Mouse (Mus musculus) embryo, embryonic 9.5 days (tissue): ENCODE data around the gene Ola1.

Source experiments
- DNase-seq: peaks from one replicate; pipeline ENCODE4 v3.0.0-alpha.2; 2017; ENCODE audit errors: extremely low spot score

The Ola1 gene

DNA sequence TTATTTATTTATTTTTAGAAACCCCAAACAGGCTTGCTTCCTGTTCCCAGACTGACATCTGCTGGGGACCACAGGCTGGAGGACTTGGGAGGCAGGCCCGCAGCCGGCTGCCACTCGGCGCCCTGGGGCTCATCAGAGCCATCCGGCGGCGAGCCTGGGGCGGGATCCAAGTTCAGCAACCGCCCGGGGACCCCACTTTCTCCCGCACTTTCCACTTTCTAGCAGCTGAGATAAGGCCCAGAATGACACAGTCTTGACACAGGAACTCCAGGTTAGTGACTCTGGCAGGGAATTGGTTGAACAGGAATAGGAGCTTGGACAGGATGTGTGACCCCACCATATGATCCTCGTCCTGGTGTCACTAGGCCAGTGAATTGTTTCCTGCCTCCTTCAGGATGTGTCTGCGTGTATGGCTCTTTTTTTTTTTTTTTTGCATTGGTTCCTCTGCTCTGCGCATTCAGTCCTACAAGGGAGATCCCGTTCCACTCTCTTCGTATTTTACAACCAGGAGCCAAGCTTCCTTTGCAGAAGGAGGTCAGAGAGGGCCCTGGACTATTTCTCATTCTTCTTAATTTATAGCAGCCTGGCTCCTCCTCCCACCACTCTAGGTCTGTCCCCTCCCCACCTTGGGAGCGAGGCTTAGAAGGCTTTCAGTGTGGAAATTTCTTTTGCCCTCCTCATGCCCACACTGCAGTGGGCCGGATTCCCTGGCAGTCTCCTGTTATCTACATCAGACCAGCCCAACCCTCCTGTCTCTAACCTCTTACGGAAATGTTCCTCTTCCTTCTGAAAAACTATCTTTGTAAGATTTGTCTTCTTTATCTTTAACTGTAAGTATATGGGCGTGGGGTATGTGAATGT lies 152.2 kb downstream of the Ola1 start:
- peak; percentile 49 for DNase-seq

DNA sequence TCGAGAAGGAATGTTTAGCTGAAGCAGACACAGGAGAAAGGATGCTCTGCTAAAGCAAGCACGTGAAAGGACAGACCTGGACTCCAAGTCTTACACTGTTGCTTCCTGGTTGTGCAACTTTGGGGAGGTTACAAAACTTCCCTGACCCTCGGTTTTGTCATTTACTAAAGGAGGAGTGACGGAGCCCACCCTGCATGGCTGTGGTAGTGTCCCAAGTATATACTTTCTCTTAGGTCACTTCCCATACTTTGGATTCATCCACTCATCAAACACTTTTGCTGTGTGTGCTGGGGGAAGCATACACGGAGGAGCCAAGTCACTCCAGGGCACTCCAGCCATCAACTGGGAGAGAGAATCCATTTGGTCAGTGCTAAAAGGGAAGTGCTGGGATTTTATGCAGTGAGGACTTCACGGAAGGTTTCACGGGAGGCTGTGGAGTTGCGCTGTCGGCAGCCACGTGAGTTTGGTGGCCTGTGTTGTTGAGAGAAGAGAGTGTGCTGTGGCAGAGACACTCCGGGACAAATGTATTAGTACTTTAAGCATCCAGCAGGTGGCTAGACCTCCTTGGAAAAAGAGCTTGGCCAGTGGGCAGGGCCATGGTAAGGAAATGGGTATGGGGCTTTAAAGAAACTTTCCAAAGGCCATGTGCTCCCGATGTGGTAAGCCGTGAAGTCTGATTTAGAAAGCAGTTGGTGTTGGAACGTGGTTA lies 154.7 kb downstream of the Ola1 start:
- no peak for DNase-seq

DNA sequence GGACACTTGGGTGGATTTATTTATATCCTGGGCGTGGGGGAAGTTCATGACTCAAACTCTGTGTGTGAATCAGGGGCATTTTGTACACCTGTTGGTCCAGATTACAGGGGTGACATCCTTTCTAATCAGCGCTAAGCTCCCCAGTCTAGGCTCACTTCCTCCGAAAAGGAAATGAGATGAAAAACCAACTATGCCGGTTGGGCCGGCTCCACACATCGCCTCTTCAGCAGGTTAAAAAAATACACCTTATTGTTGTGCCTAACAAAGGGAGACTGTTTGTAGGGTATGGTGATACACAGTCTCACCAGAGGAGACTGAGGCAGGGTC lies 158.5 kb downstream of the Ola1 start:
- DNase-seq = no peak

DNA sequence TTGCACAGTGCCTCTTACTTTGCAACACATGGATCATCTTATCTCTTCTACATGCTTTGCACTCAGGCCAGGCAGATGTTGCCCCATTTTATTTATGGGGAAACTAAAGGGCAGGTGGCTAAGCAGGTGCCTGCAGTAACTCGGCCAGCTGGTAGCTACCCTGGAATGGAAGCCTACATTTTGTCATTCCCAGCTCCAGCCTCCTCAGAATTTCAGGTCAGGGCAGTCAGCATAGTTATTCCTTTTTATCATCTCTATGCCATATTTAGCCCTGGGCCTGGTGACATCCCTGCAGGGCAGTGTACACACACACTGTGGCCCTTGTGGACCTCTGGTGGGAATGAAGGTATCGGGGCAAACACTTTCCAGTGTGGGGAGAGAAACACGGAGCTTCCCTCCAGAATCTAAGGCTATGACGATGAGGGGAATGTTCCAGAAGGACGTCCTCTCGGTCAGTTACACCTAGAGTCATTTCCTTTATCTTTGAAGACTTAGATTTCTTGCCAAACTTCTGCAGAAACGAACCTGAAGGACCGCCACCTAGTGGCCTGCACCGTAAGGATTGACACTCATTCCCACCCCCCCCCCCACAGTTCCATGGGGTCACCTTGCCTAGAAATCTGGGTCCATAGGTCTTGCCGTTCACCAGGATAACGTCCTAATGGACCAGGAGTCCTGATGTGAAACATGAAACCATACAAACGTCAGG lies 159.0 kb downstream of the Ola1 start:
- DNase-seq = no peak

DNA sequence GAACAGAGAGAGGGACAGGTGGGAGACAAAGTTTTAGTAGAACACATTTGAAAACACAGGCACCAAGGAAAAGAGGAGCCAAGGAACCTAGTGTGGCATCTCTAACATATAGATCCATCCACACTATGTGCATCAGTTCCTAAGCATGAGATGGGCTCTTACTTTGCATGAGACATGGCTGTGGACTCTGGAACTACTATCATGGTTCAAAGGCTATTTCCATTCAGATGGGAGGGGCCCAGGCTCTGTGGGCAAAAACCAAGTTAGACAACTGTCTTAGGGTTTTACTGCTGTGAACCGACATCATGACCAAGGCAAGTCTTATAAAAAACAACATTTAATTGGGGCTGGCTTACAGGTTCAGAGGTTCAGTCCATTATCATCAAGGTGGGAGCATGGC lies 160.4 kb downstream of the Ola1 start:
- no peak for DNase-seq

DNA sequence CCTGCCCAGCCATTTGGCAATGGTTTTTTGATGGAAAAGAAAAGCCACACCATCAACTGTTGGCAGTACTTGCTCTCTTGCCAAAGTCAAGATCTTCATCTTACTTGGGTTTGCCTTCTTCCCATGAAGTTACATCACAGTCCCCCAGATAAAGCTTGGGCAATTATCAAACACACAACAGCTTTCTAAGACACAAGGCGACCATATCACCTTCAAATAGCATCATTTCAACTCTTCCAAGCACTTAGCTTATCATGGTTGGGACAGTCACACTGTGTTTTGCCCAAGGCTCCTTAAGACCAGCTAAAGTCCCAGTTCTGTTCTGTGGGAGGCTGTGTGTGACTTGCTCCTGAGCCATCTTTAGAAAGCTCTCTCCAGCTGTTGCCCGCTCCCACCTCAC lies 161.1 kb downstream of the Ola1 start:
- DNase-seq = no peak

DNA sequence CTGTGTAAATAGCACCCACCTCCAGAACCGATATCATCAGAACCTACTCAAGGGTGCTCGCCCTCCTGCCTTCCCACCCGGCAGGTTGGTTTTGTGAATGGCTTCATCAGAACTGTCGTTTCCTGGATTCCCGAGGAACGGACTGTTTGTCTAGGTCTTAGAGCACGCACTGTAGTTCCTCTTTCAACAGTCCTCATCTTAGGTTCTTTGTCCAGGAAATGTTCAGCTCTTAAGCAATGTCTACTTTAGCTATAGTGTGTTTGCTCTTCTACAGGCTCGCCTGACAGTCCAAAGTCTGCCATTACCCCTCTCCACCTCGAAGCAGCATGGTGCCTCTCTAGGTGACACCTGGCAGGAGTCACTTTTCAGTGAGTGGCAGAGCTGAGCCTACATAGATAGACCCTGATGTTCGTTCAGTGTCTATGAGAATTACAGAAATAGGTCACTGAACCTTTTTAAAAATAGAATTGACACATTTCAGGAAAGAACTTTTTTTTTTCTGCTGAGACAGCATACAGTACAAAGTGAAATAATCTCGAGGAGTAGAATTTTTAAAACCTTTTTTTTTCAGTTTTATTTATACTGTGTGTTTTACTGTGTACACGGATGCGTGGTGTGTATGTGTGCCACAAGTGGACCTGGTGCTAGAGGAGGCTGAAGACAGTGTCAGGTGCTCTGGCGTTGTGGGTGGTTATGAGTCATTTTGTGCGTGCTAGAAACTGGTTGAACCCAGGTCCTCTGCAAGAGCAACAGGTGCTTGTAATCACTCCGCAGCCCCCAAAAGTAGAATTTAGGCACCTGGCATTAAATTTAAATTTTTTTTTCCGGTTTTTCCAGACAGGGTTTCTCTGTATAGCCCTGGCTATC lies 162.4 kb downstream of the Ola1 start:
- DNase-seq = no peak

DNA sequence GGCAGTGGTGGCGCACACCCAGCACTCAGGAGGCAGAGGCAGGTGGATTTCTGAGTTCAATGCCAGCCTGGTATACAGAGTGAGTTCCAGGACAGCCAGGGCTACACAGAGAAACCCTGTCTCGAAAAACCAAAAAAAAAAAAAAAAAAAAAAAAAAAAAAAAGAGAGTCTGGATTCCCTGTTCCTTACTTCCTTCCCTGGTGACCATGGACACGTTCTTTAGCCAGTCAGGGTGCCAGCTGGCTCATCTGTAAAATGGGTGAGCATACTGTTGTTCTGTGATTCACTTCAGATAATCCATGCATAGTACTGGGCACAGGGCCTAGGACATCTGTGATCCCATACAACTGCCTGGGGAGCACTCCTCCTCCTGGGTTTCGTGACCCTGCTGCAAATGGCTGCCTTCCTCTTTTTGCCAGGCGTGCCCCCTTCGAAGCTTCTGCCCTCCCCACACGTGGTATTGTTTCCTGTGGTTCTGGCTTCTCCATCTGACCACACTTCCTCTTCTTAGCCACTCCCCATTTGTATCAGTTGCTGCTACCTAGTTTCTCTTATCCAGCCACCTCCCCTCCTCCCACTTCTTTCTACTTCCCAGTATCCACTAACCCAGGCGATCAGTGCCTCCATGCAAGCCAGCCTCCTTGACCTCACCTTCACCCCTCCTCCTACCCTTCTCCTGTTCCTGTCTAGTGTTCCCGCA lies 164.8 kb downstream of the Ola1 start:
- no peak for DNase-seq

DNA sequence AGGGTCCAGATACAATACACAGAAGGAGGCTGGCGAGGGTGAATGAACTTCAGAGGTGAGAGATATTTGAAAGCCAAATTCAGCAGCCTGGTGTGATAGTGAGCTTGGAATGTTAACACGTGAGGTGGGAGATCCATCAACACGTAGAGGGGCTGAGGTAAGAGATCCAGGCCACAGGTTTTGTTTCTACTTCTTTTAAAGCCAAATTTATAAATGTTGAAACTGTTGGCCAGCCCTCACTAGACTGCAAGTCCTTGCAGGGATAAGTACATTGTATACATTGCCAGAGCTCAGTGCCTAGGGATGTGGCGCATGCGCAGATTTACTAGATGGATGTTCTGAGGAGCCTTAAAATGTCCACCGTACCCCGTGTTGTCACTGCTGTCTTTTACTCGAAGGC lies 168.3 kb downstream of the Ola1 start:
- DNase-seq = no peak

DNA sequence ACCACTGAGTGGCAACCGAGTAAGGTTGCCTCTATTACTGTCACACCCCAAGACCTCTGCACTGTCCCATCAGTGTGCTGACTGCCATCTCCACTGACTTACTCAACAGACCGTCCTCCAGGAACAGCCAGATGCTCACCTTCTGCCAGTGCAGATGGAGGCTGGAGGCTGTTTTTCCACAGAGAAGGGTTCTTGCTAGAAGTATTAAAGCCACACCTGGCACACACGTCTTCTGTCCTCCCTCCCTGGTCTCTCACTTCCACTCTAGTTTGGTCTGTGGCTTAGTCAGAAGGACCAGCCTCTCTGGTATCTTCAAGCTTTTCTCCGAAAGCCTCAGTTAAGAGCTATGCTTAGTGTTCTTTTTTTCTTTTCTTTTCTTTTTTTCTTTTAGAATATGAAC lies 168.7 kb downstream of the Ola1 start:
- no peak for DNase-seq

DNA sequence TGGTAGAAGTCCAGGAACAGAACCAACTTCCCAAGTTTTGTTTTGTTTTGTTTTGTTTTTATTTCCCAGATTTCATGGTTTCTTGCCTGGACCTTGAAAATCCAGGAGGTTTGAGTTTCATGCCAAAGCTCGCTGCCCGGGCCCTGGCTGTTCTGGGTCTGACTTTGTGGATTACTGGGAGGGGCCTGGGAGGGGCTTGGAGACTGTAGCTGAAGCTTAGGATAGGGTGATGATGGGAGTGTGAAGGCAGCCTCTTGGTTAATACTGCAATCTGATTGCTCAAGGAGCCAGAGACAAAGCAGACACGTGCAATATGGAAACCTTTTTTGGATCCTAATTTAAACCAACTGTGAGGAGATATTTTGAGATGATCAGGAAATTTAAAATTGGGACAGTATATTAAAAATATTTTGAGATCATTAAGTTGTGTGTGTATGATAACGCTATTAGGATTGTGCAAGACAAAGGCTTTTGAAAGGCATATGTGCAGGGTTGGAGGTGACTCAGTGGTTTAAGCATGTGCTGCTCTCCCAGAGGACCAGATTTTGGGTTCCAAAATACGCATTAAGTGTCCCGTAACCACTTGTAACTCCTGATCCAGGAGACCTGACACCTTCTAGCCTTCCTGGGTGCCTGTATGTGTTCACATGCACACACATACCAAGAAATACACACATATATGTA lies 169.6 kb downstream of the Ola1 start:
- no peak for DNase-seq

DNA sequence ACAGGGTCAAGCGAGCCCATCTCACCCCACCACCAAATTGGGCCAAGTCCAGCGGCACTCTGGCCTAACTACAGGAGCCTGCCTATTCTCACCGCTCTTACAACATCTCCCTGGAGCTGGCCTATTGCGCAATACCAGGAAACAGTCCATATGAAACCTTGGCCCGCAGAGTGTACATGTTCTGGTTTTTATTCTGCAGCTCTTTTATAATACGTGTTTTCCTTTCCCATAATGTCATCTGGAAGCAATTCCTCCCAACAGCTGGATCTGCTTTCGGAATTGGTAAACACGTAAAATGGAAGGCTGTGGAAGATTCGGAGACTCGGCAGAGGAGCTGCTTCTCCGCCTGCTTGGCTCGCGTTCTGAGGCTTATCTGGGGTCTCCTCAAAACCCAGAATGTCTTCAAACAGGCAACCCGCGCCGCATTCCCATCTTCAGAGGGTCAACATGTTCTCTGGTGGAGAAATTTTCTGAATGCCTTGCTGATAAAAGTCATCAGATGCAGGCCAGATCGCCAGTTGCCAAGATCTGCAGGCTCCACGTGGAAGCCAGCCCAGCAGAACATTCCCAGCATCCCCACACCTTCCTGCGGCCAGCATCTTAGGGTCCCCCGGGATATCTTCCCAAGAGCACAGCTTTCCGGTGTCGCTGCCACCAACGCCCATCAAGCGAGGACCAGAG lies 171.5 kb downstream of the Ola1 start:
- no peak for DNase-seq

DNA sequence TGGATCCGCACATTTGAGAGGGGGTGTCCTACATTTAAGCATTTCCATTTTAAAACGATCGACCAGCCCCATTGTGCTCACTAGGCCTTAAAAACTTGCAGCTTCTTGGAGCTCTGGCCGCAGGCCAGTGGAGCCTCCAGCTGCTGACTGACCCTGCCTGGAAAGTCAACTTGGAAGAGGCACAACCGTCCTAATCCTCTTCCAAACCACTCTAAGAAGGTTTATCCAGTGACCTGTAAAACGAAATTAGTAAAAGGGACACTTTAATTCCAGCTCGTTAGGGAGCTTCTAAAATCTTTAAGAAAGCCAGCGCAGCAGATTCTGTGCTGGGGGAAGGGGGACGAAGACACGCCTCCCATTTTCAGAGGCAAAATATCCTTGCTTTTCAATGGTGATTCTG lies 172.1 kb downstream of the Ola1 start:
- no peak for DNase-seq

DNA sequence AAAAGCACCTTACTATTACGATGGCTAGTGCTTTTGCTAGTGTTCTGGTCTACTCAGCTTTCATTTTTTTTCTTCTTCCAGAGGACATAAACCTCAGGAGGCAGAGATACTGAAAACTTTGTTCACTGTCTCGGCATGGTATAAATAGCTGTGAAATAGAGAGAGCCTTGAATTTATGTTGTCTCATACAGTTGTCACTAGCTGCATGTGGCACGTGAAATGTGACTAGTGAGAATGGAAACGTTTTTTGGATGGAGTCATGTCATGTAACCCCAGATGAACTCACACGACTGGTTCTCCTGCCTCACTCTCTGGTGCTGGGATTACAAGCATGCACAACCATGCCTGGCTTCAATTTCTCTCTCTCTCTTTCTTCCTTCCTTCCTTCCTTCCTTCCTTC lies 173.2 kb downstream of the Ola1 start:
- no peak for DNase-seq
